Mouse (Mus musculus): ENCODE results near the gene 1810046K07Rik. TPM values are rescaled to one million over a fixed set of nuclear protein-coding genes. Genes with fewer than 3 reads are reported as not detected.

The 1810046K07Rik gene
- polyA plus RNA-seq, 1 experiment: not detected

DNA sequence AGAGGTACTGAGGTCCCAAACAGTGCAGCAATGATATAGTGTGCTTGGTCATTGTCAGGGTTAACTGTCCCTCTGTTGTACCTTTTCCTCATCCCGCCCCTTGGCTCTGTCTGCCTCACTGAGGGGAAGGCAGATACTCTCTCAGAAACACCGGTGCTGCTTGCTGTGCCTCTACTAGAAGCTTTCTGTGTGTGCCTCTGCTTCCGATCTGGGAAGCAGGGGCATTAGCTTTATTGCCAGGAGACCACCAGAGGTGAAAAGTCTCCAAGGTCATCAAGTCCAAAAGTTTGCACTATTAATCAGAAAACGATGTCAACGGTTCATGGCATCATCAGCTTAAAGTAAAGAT is 1.2 kb downstream of the 1810046K07Rik start:
- Histone ChIP-seq H3K27me3 (replicated peaks) (peaks cover 5% of the 10 kb centered on the region), H3K36me3 (replicated peaks; ENCODE audit: low read length) (no peaks in the 10 kb centered on the region), H3K9me3 (no peaks in the 10 kb centered on the region), H3K4me3 (replicated peaks) (no peak overlapping the region), H3K4me1 (peaks cover 3% of the 10 kb centered on the region; the same call in 1 of the 2 replicates)
- TF ChIP-seq FLI1 (IDR thresholded peaks at IDR 0.05; ENCODE audit: low read length) (no peak), GATA1 (IDR thresholded peaks at IDR 0.05; ENCODE audit: borderline replicate concordance, low read length) (no peak)

DNA sequence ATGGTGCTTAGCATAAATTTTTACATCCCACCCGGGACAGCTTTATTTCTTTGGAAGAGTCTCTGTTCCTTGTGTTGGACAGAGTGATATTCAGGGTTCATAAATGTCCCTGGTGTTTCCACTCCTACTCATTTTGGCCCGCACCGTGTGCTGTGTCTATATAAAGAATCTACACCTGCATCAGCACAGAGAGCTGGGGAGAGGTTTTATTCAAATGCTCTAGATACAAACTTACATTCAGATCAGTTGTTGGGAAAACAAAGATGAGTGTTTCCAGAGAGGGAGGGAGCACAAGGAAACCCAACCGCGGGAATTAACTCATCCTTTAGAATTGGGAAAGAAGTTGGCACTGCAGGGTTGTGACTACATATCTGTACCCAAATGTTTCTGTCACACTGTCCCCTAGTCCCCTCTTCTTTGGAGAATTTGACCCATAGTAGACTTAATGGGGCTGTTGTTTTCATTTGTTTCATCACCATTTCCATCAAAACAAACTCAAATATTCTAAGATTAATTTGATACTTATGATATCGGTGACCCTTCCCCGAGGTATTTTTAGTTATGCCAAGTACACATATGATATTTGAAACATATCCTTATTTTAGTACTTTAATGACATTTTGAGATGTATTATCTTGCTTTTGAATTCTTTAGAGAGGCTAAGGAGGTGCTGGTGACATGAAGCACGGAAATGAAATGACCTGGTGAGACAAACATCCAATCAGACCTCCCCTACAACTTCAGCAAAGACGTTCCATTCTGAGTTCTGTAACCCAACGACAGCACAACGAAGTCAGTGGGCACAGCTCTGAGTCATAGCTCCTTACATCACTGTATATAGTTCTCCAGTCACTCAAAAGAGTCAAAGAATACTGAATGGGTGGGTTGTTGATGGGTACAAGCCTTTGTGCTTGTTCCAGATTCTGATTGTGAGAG is 1.8 kb downstream of the 1810046K07Rik start:
- no peak for TF ChIP-seq FLI1 (IDR thresholded peaks at IDR 0.05; ENCODE audit: low read length)
- no peak for TF ChIP-seq GATA1 (IDR thresholded peaks at IDR 0.05; ENCODE audit: borderline replicate concordance, low read length)

DNA sequence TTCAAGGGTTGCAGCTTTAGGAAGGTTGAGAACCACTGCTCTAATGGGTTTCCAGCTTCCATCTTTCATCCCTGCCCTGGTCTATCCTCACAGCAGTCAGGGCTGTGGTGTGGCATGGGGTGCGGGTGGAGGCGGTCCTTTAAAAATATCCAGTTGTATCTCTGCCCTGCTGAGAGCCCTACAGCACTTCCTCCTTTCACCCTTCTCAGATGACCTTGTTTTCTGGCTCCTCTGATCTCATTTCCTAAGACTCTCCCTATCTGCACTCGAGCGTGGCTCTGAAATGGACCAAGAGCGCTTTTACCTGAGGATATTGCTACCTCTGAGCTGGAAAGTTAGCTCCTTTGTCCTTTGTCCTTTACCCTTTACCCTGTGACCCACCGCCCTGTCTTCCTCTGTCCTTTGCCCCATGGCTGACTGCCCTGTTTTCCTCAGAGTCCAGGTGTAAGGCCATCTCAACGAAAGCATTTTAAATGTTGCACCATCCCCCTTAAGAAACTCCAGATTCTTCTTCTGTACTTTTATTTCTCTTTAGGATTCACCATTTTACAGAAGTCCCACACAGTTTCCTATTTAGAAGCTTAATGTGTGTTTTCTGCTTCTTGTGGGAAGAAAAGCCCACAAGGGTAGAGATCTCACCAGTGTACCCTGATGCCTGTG is 4.2 kb downstream of the 1810046K07Rik start:
- Histone ChIP-seq H3K4me1 (peaks cover 3% of the 10 kb centered on the region; the same call in 1 of the 2 replicates), H3K9me3 (no peaks in the 10 kb centered on the region), H3K27me3 (replicated peaks) (peaks cover 2% of the 10 kb centered on the region), H3K36me3 (replicated peaks; ENCODE audit: low read length) (no peaks in the 10 kb centered on the region), H3K4me3 (replicated peaks) (no peak overlapping the region)
- TF ChIP-seq GATA1 (IDR thresholded peaks at IDR 0.05; ENCODE audit: borderline replicate concordance, low read length) (no peak), FLI1 (IDR thresholded peaks at IDR 0.05; ENCODE audit: low read length) (no peak)

More for the DNA sequence above, 1.8 kb downstream of the 1810046K07Rik start:
- Histone ChIP-seq H3K4me3 (replicated peaks) (no peak overlapping the region), H3K9me3 (no peaks in the 10 kb centered on the region), H3K27me3 (replicated peaks) (peaks cover 3% of the 10 kb centered on the region), H3K36me3 (replicated peaks; ENCODE audit: low read length) (no peaks in the 10 kb centered on the region), H3K4me1 (peaks cover 3% of the 10 kb centered on the region; the same call in 1 of the 2 replicates)

DNA sequence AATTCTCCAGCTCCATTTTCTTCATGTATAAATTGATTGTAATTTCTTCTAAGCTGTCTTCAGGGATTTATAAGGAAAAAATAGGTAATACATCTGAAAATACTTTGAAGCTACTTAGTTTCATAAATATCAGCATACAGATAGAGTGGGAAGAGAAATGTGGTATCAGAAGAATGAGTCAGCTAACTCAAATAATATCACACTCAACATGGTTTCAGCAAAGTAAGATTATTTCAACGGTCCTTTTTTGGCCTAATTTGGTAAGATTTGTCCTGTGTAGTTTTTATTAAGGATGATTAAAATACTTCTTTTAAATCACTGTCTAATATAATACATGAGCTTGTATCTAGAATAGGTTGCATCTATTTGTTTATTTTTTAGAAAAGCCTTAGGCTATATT is 8.6 kb downstream of the 1810046K07Rik start:
- Histone ChIP-seq H3K27me3 (replicated peaks) (no peaks in the 10 kb centered on the region), H3K9me3 (no peaks in the 10 kb centered on the region), H3K4me3 (replicated peaks) (no peak overlapping the region), H3K4me1 (peaks cover 19% of the 10 kb centered on the region), H3K36me3 (replicated peaks; ENCODE audit: low read length) (no peaks in the 10 kb centered on the region)
- no peak for TF ChIP-seq FLI1 (IDR thresholded peaks at IDR 0.05; ENCODE audit: low read length)
- no peak for TF ChIP-seq GATA1 (IDR thresholded peaks at IDR 0.05; ENCODE audit: borderline replicate concordance, low read length)

DNA sequence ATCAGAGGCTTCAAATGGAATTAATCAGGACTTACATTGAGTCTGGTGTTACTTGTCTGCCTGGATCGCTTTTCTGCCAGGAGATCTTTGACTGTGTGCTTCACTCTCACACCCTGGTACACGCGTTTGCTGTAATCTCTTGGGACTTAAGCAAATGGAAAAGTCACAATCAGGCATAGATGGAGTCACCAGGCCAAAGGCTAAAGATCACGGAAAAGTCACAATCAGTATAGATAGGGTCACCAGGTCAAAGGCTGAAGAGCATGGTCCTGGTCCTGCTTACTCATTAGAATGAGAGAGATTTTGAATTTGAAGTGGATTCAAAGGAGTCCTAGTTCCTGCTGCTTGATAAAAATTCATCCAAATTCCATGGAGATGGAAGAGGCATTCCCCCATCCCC is 10.5 kb downstream of the 1810046K07Rik start:
- no peaks in the 10 kb centered on the region for H3K27me3 ChIP-seq (replicated peaks)
- no peaks in the 10 kb centered on the region for H3K9me3 ChIP-seq
- no peaks in the 10 kb centered on the region for H3K36me3 ChIP-seq (replicated peaks; ENCODE audit: low read length)
- no peak overlapping the region for H3K4me3 ChIP-seq (replicated peaks)
- peaks cover 16% of the 10 kb centered on the region for H3K4me1 ChIP-seq
- no peak for TF ChIP-seq FLI1 (IDR thresholded peaks at IDR 0.05; ENCODE audit: low read length)
- no peak for TF ChIP-seq GATA1 (IDR thresholded peaks at IDR 0.05; ENCODE audit: borderline replicate concordance, low read length)

- H3K4me1 ChIP-seq: peaks cover 16% of the 10 kb centered on the region
- H3K36me3 ChIP-seq (replicated peaks; ENCODE audit: low read length): no peaks in the 10 kb centered on the region
- no peak overlapping the region for H3K4me3 ChIP-seq (replicated peaks)
- no peaks in the 10 kb centered on the region for H3K9me3 ChIP-seq
- no peaks in the 10 kb centered on the region for H3K27me3 ChIP-seq (replicated peaks)
- no peak for TF ChIP-seq FLI1 (IDR thresholded peaks at IDR 0.05; ENCODE audit: low read length)
- no peak for TF ChIP-seq GATA1 (IDR thresholded peaks at IDR 0.05; ENCODE audit: borderline replicate concordance, low read length)
Observed at GRCm38 (mm10) chr9:51317322-51317721, 11.4 kb downstream of the 1810046K07Rik start.

DNA sequence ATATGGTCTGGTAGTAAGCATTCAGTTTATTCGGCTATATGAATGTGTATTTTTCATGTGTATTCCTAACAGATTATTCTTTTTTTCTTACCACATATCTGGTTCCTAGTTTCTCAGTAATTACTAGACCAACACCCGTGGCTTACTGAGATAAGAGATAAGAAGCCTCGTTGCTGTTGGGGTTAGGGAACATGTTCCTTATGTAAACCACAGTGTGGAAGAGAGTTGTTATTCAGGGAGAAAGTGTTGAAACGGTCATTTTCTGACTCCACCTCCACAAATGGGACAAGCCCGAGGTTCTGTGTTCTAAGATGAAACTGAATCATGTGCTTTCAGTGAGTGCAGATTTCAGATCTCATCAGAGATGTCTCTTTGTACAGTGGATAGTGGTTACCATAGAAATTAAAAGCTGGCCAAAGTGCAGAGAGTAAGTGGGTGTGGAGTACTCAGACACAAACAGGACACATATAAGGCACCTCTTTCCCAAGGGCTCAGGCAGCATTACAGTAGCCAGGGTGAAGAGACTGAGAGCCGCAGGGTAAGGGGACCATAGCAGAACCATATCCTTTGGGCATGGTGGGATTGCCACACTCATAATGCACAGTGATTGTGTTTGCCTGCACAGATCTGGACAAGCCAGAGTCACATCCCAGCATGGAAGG is 13.2 kb downstream of the 1810046K07Rik start:
- H3K9me3 ChIP-seq: no peaks in the 10 kb centered on the region
- H3K4me3 ChIP-seq (replicated peaks): peak overlapping the region; percentile 68
- no peaks in the 10 kb centered on the region for H3K36me3 ChIP-seq (replicated peaks; ENCODE audit: low read length)
- TF ChIP-seq FLI1 (IDR thresholded peaks at IDR 0.05; ENCODE audit: low read length) (no peak), GATA1 (IDR thresholded peaks at IDR 0.05; ENCODE audit: borderline replicate concordance, low read length) (no peak)
- H3K27me3 ChIP-seq (replicated peaks): no peaks in the 10 kb centered on the region
- peaks cover 18% of the 10 kb centered on the region for H3K4me1 ChIP-seq

GRCm38 (mm10) chr9:51312554-51313317 is 16.0 kb downstream of the 1810046K07Rik start:
- H3K36me3 ChIP-seq (replicated peaks; ENCODE audit: low read length): no peaks in the 10 kb centered on the region
- no peak overlapping the region for H3K4me3 ChIP-seq (replicated peaks)
- TF ChIP-seq GATA1 (IDR thresholded peaks at IDR 0.05; ENCODE audit: borderline replicate concordance, low read length) (no peak), FLI1 (IDR thresholded peaks at IDR 0.05; ENCODE audit: low read length) (no peak)
- no peaks in the 10 kb centered on the region for H3K9me3 ChIP-seq
- no peaks in the 10 kb centered on the region for H3K27me3 ChIP-seq (replicated peaks)
- peaks cover 28% of the 10 kb centered on the region for H3K4me1 ChIP-seq

- no peak for TF ChIP-seq FLI1 (IDR thresholded peaks at IDR 0.05; ENCODE audit: low read length)
- no peak for TF ChIP-seq GATA1 (IDR thresholded peaks at IDR 0.05; ENCODE audit: borderline replicate concordance, low read length)
- Histone ChIP-seq H3K4me1 (peaks cover 16% of the 10 kb centered on the region), H3K27me3 (replicated peaks) (no peaks in the 10 kb centered on the region), H3K4me3 (replicated peaks) (no peak overlapping the region), H3K36me3 (replicated peaks; ENCODE audit: low read length) (no peaks in the 10 kb centered on the region), H3K9me3 (no peaks in the 10 kb centered on the region)
Observed at GRCm38 (mm10) chr9:51310515-51310914, 18.2 kb downstream of the 1810046K07Rik start.
